Mouse (Mus musculus): Measurements from ENCODE around the gene Bhlha9. TPM values are rescaled to one million over a fixed set of nuclear protein-coding genes. Genes with fewer than 3 reads are reported as not detected.

Bhlha9 gene
- polyA plus RNA-seq, 1 experiment: not detected

DNA sequence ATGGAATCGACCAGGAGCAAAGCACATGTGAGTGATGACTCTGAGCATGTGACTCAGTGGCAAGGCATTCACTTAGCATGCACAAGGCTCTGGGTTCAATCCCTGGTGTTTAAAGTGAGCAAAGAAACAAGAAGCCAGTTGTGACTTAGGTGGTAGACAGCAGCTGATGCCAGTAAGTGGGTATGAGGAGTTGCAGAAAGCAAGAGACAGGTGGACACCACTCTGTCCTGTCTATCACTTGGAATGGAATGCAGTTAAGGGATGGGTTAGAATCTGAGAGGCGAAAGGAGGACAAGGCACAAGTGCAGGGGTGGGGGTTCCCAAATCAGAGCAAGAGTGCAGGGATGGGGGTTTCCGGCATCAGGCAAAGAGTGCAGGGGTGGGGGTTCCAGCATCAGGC, 19.8 kb downstream of the Bhlha9 start:
- 73% methylated on average over 3 of the region's 3 CpGs for WGBS
- TF ChIP-seq CTCF (IDR thresholded peaks at IDR 0.05; ENCODE audit: insufficient read depth, low read length) (no peak), POLR2A (IDR thresholded peaks at IDR 0.05; ENCODE audit: borderline replicate concordance, extremely low read depth, low read depth, low read length) (no peak)
- DNase-seq: no peak
- Histone ChIP-seq H3K4me1 (ENCODE audit: control insufficient read depth, insufficient read depth, low read length) (no peaks in the 10 kb centered on the region), H3K4me3 (replicated peaks; ENCODE audit: extremely low read depth, low read depth, low read length) (no peak overlapping the region)

DNA sequence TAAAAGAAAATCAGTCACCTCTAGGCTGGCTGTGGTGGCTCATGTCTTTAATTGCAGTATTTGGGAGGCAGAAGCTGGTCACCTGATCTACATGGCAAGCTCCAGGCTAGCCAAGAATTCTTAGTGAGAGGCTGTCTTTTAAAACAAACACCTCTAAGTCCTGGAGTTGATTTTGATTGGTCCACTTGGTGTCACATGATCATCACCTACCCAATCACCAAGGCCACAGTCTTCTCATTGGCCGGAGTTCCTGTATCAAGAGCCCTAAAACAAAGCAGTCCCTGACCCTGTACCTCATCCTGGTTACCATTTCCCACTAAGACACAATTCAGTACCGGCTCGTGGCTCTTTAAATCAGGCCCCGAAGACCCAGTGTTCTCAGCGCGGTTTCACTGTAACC, 23.5 kb downstream of the Bhlha9 start:
- WGBS: 68% methylated on average over 6 of the region's 6 CpGs
- Histone ChIP-seq H3K4me3 (replicated peaks; ENCODE audit: extremely low read depth, low read depth, low read length) (no peak overlapping the region), H3K4me1 (ENCODE audit: control insufficient read depth, insufficient read depth, low read length) (no peaks in the 10 kb centered on the region)
- TF ChIP-seq CTCF (IDR thresholded peaks at IDR 0.05; ENCODE audit: insufficient read depth, low read length) (no peak), POLR2A (IDR thresholded peaks at IDR 0.05; ENCODE audit: borderline replicate concordance, extremely low read depth, low read depth, low read length) (no peak)
- no peak for DNase-seq

DNA sequence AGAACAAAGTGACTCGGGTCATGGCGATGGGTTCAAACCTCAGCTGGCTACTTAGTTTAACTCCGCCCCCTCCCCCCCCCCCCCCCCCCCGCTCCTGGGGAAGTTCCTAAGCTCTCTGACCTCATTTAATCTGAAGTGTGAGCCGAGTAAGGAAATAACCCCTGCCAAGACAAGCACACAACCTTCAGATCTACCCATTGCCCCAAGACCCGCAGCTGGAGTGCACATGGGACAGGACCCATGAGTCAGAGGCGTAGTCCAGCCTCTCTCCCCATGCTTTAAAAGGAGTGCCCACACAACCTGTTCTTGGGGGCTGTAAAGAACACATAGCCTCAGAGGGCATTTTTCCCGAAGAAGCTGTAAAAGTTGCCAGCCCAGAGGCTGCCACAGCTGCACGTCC, 27.4 kb downstream of the Bhlha9 start:
- DNase-seq: no peak

DNA sequence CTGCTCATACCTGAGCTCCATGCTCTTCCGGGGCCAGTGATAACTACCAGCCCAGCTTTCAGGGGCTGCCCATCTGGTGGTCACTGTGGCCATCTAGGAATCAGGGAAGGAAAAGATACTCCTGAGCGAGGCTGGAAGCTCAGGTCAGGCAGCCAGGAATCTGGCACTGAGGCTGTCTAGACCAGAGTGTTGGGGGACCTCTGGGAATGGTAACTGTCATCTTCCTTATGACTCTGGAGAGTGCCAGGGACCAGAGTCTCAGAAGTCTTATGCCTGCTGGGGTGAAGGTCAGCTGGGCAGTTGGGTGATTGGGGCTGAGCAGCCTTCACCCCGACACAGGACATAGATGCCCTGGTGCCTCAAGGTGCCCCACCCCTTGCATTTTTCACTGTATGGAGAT, 35.4 kb downstream of the Bhlha9 start:
- WGBS: 86% methylated on average over 3 of the region's 3 CpGs
- TF ChIP-seq CTCF (IDR thresholded peaks at IDR 0.05; ENCODE audit: insufficient read depth, low read length) (no peak), POLR2A (IDR thresholded peaks at IDR 0.05; ENCODE audit: borderline replicate concordance, extremely low read depth, low read depth, low read length) (no peak)
- no peaks in the 10 kb centered on the region for H3K4me1 ChIP-seq (ENCODE audit: control insufficient read depth, insufficient read depth, low read length)
- no peak for DNase-seq
- no peak overlapping the region for H3K4me3 ChIP-seq (replicated peaks; ENCODE audit: extremely low read depth, low read depth, low read length)

More for the DNA sequence above, 27.4 kb downstream of the Bhlha9 start:
- H3K4me1 ChIP-seq (ENCODE audit: control insufficient read depth, insufficient read depth, low read length): no peaks in the 10 kb centered on the region
- WGBS: 42% methylated on average over 7 of the region's 9 CpGs
- TF ChIP-seq POLR2A (IDR thresholded peaks at IDR 0.05; ENCODE audit: borderline replicate concordance, extremely low read depth, low read depth, low read length) (no peak), CTCF (IDR thresholded peaks at IDR 0.05; ENCODE audit: insufficient read depth, low read length) (no peak)
- no peak overlapping the region for H3K4me3 ChIP-seq (replicated peaks; ENCODE audit: extremely low read depth, low read depth, low read length)

DNA sequence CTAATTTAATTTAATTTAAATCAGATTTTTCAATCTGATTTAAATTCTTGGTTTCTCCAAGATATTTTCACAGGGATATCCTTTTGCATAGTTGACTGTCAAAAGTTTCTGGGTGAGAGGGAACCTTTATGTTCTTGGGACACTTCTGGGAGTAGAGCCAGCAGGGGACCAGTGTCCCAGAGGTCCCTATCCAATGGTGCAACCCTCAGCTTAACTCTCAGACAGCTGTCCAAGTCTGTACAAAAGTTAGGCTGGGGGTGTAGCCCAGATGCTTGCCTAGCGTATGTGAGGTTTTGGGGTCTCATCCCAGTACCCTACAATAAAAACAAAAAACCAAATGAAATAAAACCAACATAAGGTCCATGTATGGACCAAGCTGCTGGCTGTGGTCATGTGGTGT, 35.8 kb downstream of the Bhlha9 start:
- TF ChIP-seq POLR2A (IDR thresholded peaks at IDR 0.05; ENCODE audit: borderline replicate concordance, extremely low read depth, low read depth, low read length): no peak
- no peak for TF ChIP-seq CTCF (IDR thresholded peaks at IDR 0.05; ENCODE audit: insufficient read depth, low read length)
- 93% methylated on average over 1 of the region's 1 CpGs for WGBS
- no peak for DNase-seq
- Histone ChIP-seq H3K4me3 (replicated peaks; ENCODE audit: extremely low read depth, low read depth, low read length) (no peak overlapping the region), H3K4me1 (ENCODE audit: control insufficient read depth, insufficient read depth, low read length) (no peaks in the 10 kb centered on the region)

DNA sequence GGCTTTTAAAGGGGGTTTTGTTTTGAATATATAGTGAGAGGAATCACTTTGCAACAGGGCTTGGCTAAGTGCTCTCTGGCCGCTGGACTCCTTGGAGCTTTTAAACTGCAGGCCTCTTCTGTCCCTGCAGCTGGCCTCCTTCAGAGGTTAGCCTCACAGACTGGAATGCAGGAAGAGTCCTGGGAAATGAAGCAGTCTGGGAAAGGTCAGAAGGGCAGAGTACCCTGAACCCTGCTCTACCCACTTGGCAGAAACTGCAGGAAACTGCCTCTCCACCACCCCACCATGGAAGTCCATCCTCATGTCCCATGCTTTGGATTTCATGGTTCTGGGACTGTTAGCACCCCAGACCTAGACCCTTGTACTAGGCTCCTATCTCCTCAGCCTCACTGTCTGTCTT, 36.6 kb downstream of the Bhlha9 start:
- TF ChIP-seq CTCF (IDR thresholded peaks at IDR 0.05; ENCODE audit: insufficient read depth, low read length): no peak
- no peak for TF ChIP-seq POLR2A (IDR thresholded peaks at IDR 0.05; ENCODE audit: borderline replicate concordance, extremely low read depth, low read depth, low read length)
- 61% methylated on average over 1 of the region's 1 CpGs for WGBS

DNA sequence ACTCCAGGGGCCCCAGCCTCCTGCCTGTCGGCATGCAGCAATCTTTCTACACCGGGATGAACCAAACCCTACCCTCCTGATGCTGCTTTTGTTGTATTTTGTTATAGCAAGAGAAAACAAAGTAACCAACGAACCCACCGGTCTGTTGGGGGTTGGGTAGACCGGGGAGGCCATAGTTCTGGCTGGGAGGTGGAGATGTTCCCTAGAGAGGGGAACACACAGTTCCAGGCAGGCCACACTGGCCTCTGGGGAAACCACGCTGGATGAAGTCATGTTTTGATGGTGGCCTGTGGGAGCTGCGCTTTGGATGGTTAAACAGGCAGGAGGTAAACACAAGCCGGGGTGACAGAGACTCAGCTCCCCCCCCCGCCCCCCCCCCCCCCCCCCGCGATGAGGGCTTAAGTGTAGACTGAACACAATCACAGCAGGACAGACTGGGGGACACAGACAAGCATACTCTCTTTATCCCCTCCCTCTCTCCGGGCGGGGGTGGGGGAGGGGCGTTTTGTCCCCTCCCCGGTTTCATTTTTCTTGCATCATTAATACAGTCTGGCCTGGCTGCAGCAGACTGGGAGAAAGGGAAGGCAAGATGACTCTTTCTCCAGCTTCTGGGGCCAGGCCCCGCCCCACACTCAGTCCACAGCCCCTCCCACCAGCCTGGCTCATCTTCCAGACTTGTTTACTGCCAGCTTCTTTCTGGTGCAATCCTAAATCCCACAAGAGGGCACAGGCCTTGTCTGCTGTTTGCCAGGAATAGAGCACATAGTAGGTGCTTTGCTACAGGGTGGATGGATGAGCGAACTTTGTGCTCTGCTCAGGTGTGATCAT, 37.6 kb downstream of the Bhlha9 start:
- Histone ChIP-seq H3K4me3 (replicated peaks; ENCODE audit: extremely low read depth, low read depth, low read length) (no peak overlapping the region), H3K4me1 (ENCODE audit: control insufficient read depth, insufficient read depth, low read length) (no peaks in the 10 kb centered on the region)
- TF ChIP-seq POLR2A (IDR thresholded peaks at IDR 0.05; ENCODE audit: borderline replicate concordance, extremely low read depth, low read depth, low read length) (no peak), CTCF (IDR thresholded peaks at IDR 0.05; ENCODE audit: insufficient read depth, low read length) (no peak)
- DNase-seq: no peak
- WGBS: 36% methylated on average over 12 of the region's 17 CpGs

More for the DNA sequence above, 36.6 kb downstream of the Bhlha9 start:
- no peak for DNase-seq
- H3K4me3 ChIP-seq (replicated peaks; ENCODE audit: extremely low read depth, low read depth, low read length): no peak overlapping the region
- no peaks in the 10 kb centered on the region for H3K4me1 ChIP-seq (ENCODE audit: control insufficient read depth, insufficient read depth, low read length)

DNA sequence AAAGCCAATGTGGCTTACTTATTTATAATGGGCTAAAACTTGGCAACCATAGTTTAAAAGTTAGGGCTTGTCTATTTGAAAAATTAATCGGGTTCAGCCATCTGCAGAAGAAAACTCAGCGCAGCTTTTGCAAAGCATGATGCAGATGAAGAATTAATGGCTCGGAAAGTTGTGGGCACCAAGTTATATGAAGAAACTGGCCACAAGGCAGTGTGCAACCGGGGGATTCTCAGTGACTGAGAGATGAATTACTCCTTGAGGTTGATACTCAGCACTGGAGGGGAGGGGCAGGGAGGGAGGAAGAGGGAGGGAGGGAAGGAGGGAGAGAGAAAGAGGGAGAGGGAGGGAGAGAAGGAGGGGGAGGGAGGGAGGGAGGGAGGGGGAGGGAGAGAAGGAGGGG, 44.7 kb downstream of the Bhlha9 start:
- no peaks in the 10 kb centered on the region for H3K4me1 ChIP-seq (ENCODE audit: control insufficient read depth, insufficient read depth, low read length)
- H3K4me3 ChIP-seq (replicated peaks; ENCODE audit: extremely low read depth, low read depth, low read length): no peak overlapping the region
- TF ChIP-seq POLR2A (IDR thresholded peaks at IDR 0.05; ENCODE audit: borderline replicate concordance, extremely low read depth, low read depth, low read length): no peak
- TF ChIP-seq CTCF (IDR thresholded peaks at IDR 0.05; ENCODE audit: insufficient read depth, low read length): no peak
- 62% methylated on average over 4 of the region's 4 CpGs for WGBS
- no peak for DNase-seq

Other genes starting within 250 kb of the Bhlha9 start
- 53.5 and 54.8 TPM in 2 replicates for gene Abr, start 50.2 kb upstream of the Bhlha9 start, polyA plus RNA-seq (2012; rRNA removed)
- gene Trarg1, start 7.3 kb downstream of the Bhlha9 start, polyA plus RNA-seq (2012; rRNA removed): 5.3 and 7.5 TPM in 2 replicates
- 14.3 and 21.2 TPM in 2 replicates for gene Gosr1, start 91.1 kb downstream of the Bhlha9 start, polyA plus RNA-seq (2012; rRNA removed)
- gene Cpd, start 174.5 kb downstream of the Bhlha9 start, polyA plus RNA-seq (2012; rRNA removed): 36.9 and 49.0 TPM in 2 replicates
- 0.10 and 0.39 TPM in 2 replicates for gene Tmigd1, start 229.7 kb downstream of the Bhlha9 start, polyA plus RNA-seq (2012; rRNA removed)

Data from lung, adult 2 months (tissue).